Mouse (Mus musculus) G1E-ER4 (cell line): ENCODE results near the gene Tmem255a. TPM values are rescaled to one million over a fixed set of nuclear protein-coding genes. Genes with fewer than 3 reads are reported as not detected.

ENCODE experiments used
- GATA1 ChIP-seq: IDR thresholded peaks from one replicate; pipeline ENCODE4 v1.8.0; 2012; ENCODE audit warnings: low read length, inconsistent platforms
- polyA plus RNA-seq: library from polyadenylated mRNA; stranded (reverse); fragments of >175 nt; gene quantifications from 2 replicates; pipeline ENCODE4 v1.2.3, GENCODE M21; 2012

Gene Tmem255a
- polyA plus RNA-seq, 1 experiment, result not detected

- no peak for TF ChIP-seq GATA1
Measured at GRCm38 (mm10) chrX:38185520-38185919, 66.7 kb downstream of the Tmem255a start.

GRCm38 (mm10) chrX:38181608-38182258 is 70.5 kb downstream of the Tmem255a start:
- no peak for TF ChIP-seq GATA1

- TF ChIP-seq GATA1, result no peak
Measured at GRCm38 (mm10) chrX:38180656-38181607, 71.3 kb downstream of the Tmem255a start.

GRCm38 (mm10) chrX:38166592-38166991 is 85.6 kb downstream of the Tmem255a start:
- TF ChIP-seq GATA1, result no peak

GRCm38 (mm10) chrX:38166064-38166463 is 86.2 kb downstream of the Tmem255a start:
- no peak for TF ChIP-seq GATA1

- TF ChIP-seq GATA1, result no peak
Measured at GRCm38 (mm10) chrX:38165315-38165714, 86.9 kb downstream of the Tmem255a start.

- TF ChIP-seq GATA1, result no peak
Measured at GRCm38 (mm10) chrX:38159097-38159496, 93.1 kb downstream of the Tmem255a start.

Other genes with a start within 250 kb of the Tmem255a start
- gene Btg1-ps1, start 233.6 kb downstream of the Tmem255a start, polyA plus RNA-seq, result not detected in 2 replicates
- not detected in 2 replicates for gene Btg1-ps2, start 209.3 kb downstream of the Tmem255a start, polyA plus RNA-seq
- not detected in 2 replicates for gene Rhox10, start 186.0 kb downstream of the Tmem255a start, polyA plus RNA-seq
- not detected in 2 replicates for gene Rhox11, start 167.3 kb downstream of the Tmem255a start, polyA plus RNA-seq
- gene Rhox12, start 141.5 kb downstream of the Tmem255a start, polyA plus RNA-seq, result not detected in 2 replicates
- not detected in 2 replicates for gene Rhox13, start 131.2 kb downstream of the Tmem255a start, polyA plus RNA-seq
- gene Zbtb33, start 62.6 kb downstream of the Tmem255a start, polyA plus RNA-seq, result 1.7 and 2.4 TPM in 2 replicates
- gene Atp1b4, start 63.7 kb upstream of the Tmem255a start, polyA plus RNA-seq, result not detected in 2 replicates
- gene Lamp2, start 204.0 kb upstream of the Tmem255a start, polyA plus RNA-seq, result 5.8 and 8.4 TPM in 2 replicates